Mouse (Mus musculus) CD4-positive, CD25-positive, alpha-beta regulatory T cell, adult 4 months (primary cell): Measurements from ENCODE around the gene 4930402H24Rik. TPM values are rescaled to one million over a fixed set of nuclear protein-coding genes. Genes with fewer than 3 reads are reported as not detected.

ENCODE experiments used
- ATAC-seq: one replicate; pipeline ENCODE4 v1.8.0; 2017
- polyA plus RNA-seq, 2 experiments: library from polyadenylated mRNA; unstranded; fragments of 100-300 nt; shearing (Covaris generic); gene quantifications; one replicate each; pipeline ENCODE4 v1.2.1; 2017

4930402H24Rik gene
- polyA plus RNA-seq, 2 experiments from 2014 or later, result 13.0 to 13.6 TPM

GRCm38 (mm10) chr2:130657541-130657940 is 248.7 kb downstream of the 4930402H24Rik start:
- ATAC-seq, result no peak

DNA sequence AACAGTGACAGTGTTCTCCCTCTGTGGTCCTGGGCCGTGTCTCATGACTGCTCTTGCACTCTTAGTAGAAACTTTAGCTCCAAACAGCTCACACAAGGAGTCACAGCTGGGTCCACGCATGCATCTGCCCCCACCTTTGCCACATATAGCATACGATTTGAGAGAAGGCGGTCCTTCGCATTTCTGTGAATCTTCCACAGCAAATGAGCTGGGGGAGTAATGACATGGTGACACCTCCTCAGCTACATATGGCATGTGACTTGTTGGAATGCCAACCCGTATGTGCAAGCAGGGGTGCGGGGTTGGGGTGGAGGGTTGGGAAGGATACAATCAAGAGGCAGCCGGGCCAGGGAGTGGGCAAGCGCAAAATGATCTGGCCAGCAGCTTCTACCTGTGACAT is 249.7 kb downstream of the 4930402H24Rik start:
- ATAC-seq, result no peak

Other genes starting within 250 kb of the 4930402H24Rik start
- gene Ddrgk1, start 241.7 kb downstream of the 4930402H24Rik start, polyA plus RNA-seq, result 100 to 1,000 TPM; 121 to 145 TPM
- 10 to 100 TPM; 43.6 to 49.7 TPM for gene Itpa, start 238.8 kb downstream of the 4930402H24Rik start, polyA plus RNA-seq
- under 1 TPM in 1 of 2 experiments, not detected in 1; 0.41 TPM for gene Slc4a11, start 208.9 kb downstream of the 4930402H24Rik start, polyA plus RNA-seq
- gene Atrn, start 89 bp upstream of the 4930402H24Rik start, polyA plus RNA-seq, result 1 to 10 TPM; 4.0 to 8.5 TPM
- not detected for gene Gfra4, start 136.7 kb upstream of the 4930402H24Rik start, polyA plus RNA-seq
- 1 to 10 TPM in 1 of 2 experiments, under 1 TPM in 1; 0.95 to 1.9 TPM for gene Adam33, start 157.4 kb upstream of the 4930402H24Rik start, polyA plus RNA-seq
- gene Siglec1, start 180.4 kb upstream of the 4930402H24Rik start, polyA plus RNA-seq, result not detected
- not detected for gene Hspa12b, start 220.9 kb upstream of the 4930402H24Rik start, polyA plus RNA-seq
- gene Gm11037, start 227.1 kb upstream of the 4930402H24Rik start, polyA plus RNA-seq, result not detected